Mouse (Mus musculus) cortical plate, adult 2 months (tissue): Measurements from ENCODE around the gene Pcbp3.

Experiments
- CTCF ChIP-seq: fragments of 200-500 bp; IDR thresholded peaks from 2 replicates; pipeline ENCODE4 v1.5.1; 2011; ENCODE audit warnings: mild to moderate bottlenecking, control low read depth, low read length; ENCODE audit not compliant: insufficient read depth; ENCODE audit errors: extremely low read depth
- POLR2A ChIP-seq: fragments of 200-500 bp; IDR thresholded peaks from 2 replicates; pipeline ENCODE4 v1.6.1; 2011; ENCODE audit warnings: mild to moderate bottlenecking, low read length, control low read depth; ENCODE audit not compliant: insufficient read depth; ENCODE audit errors: extremely low read depth

DNA sequence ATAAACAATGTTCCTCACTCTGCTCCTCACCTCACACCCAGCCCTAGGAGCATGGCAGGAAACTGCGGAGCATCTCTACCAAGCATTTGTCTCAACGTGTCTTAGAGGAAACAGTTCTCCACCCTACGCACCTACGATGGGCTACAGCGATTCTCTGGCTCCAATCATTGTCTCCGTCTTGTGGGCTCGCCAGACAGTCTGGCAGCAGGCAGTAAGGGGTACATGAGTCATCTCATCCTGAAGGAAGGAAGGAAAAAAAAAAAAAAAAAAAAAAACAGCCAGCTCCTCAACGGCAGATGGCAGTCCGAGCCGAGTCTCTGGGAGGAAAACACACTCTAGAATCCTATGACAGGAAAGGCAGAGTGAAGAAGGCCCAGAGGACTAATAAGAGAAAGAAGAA lies 87.7 kb downstream of the Pcbp3 start:
- TF ChIP-seq POLR2A (no peak), CTCF (no peak; the same call in 1 of the 2 replicates)
